Mouse (Mus musculus) monocyte, adult 5-6 weeks (primary cell): ENCODE data around the gene Myf5. TPM values are rescaled to one million over a fixed set of nuclear protein-coding genes. Genes with fewer than 3 reads are reported as not detected.

ENCODE experiments used
- ATAC-seq: fragments of 153-309, 156-312 bp; replicated peaks from 2 replicates; pipeline ENCODE4 v1.8.0; 2017; ENCODE audit warnings: mild to moderate bottlenecking; ENCODE audit not compliant: low TSS enrichment, insufficient number of reproducible peaks, severe bottlenecking, poor library complexity, low FRiP score
- total RNA-seq: library from RNA; stranded (forward); fragments of 200-1000, 200-491, 200-594 nt; gene quantifications from 3 replicates; pipeline ENCODE4 v1.2.3, GENCODE M21; 2017

Myf5 gene
- total RNA-seq = not detected in 3 replicates

- ATAC-seq = no peak; the same call in 1 of the 2 replicates
Observed at GRCm38 (mm10) chr10:107485870-107486269, at the start of gene Myf5. TSS of gene Myf5 (minus strand) at chr10:107486134.

- ATAC-seq = no peak
Observed at GRCm38 (mm10) chr10:107528758-107529157, 42.8 kb upstream of the Myf5 start.

- ATAC-seq = no peak
Observed at GRCm38 (mm10) chr10:107519216-107519615, 33.3 kb upstream of the Myf5 start.

- no peak for ATAC-seq
Observed at GRCm38 (mm10) chr10:107516641-107517040, 30.7 kb upstream of the Myf5 start.

GRCm38 (mm10) chr10:107514735-107515134, 28.8 kb upstream of the Myf5 start:
- ATAC-seq = no peak

- ATAC-seq = no peak
Observed at GRCm38 (mm10) chr10:107506397-107506796, 20.5 kb upstream of the Myf5 start.

GRCm38 (mm10) chr10:107503430-107503829, 17.5 kb upstream of the Myf5 start:
- ATAC-seq = no peak

- no peak for ATAC-seq
Observed at GRCm38 (mm10) chr10:107502193-107502592, 16.3 kb upstream of the Myf5 start.

- no peak for ATAC-seq
Observed at GRCm38 (mm10) chr10:107499656-107500055, 13.7 kb upstream of the Myf5 start.

GRCm38 (mm10) chr10:107496402-107496801, 10.5 kb upstream of the Myf5 start:
- no peak for ATAC-seq

GRCm38 (mm10) chr10:107494568-107494967, 8.6 kb upstream of the Myf5 start, which contains the start of gene Myf6:
TSS of gene Myf6 (minus strand) at chr10:107494737.
- no peak for ATAC-seq

GRCm38 (mm10) chr10:107493580-107494474, 7.9 kb upstream of the Myf5 start:
- no peak for ATAC-seq

- no peak for ATAC-seq
Observed at GRCm38 (mm10) chr10:107492867-107493579, 7.1 kb upstream of the Myf5 start.

- no peak for ATAC-seq
Observed at GRCm38 (mm10) chr10:107488654-107489315, 2.9 kb upstream of the Myf5 start.

GRCm38 (mm10) chr10:107486770-107487169, 836 bp upstream of the Myf5 start:
- no peak for ATAC-seq

GRCm38 (mm10) chr10:107484050-107484449, 1.9 kb downstream of the Myf5 start:
- no peak for ATAC-seq

GRCm38 (mm10) chr10:107473497-107473896, 12.4 kb downstream of the Myf5 start:
- ATAC-seq = no peak

- no peak for ATAC-seq
Observed at GRCm38 (mm10) chr10:107471712-107472111, 14.2 kb downstream of the Myf5 start.

GRCm38 (mm10) chr10:107467819-107468218, 18.1 kb downstream of the Myf5 start:
- no peak for ATAC-seq
